23 mouse cellular contexts compared by ENCODE assay signal in genomic region chr7:142443474-142443873, GRCm38 (mm10). TPM values are rescaled to one million over a fixed set of nuclear protein-coding genes. Genes with fewer than 3 reads are reported as not detected.
DNase-seq lines count a peak whose midpoint lies in the region; TF ChIP-seq lines count a peak whose summit lies in the region.
"Had no signal": no experiment of that assay in that cellular context is flagged by ENCODE, and none has a peak within 500 bp of the region (broad histone marks: within the 10 kb centered on the region; RNA-seq: fewer than 3 reads in every experiment).

No protein-coding gene starts in this region.

- H3K27ac ChIP-seq in spleen, adult 2 months (ENCODE audit: insufficient read depth, low read length), result peak overlapping the region; percentile 94
- peak overlapping the region; percentile 42; the same call in 1 of the 2 replicates for H3K27ac ChIP-seq in brown adipose tissue, adult 24 weeks (replicated peaks; ENCODE audit: low read depth, low read length)
- H3K27ac ChIP-seq: neural tube, embryonic 13.5 days had no signal

- H3K27me3 ChIP-seq in spleen, adult 2 months (ENCODE audit: control insufficient read depth, insufficient read depth, low read length), result no peaks in the 10 kb centered on the region
- H3K27me3 ChIP-seq: embryonic facial prominence, embryonic 12.5 days; heart, embryonic 12.5 days; limb, embryonic 15.5 days; neural tube, embryonic 13.5 days had no signal

- no peaks in the 10 kb centered on the region for H3K36me3 ChIP-seq in spleen, adult 2 months (ENCODE audit: control insufficient read depth, insufficient read depth, low read length)
- H3K36me3 ChIP-seq: embryonic facial prominence, embryonic 12.5 days; G1E; heart, embryonic 12.5 days; limb, embryonic 15.5 days; neural tube, embryonic 13.5 days had no signal

- DNase-seq in heart, adult 11 months, result peak; percentile 91
- DNase-seq in heart, postnatal 25 days (ENCODE audit: low spot score), result no peak
- DNase-seq in spleen, adult 2 months (ENCODE audit: low read depth in 1 of 2, low spot score in 2 of 2), result no peak
- DNase-seq in spleen, postnatal 14 days (ENCODE audit: low spot score in 2 of 2), result no peak
- no peak for DNase-seq in lung, postnatal 4 days
- DNase-seq in kidney, adult 8-10 months, result no peak
- DNase-seq: cerebellum, adult 11-12 months; cerebellum, postnatal 25 days; heart, postnatal 4 days; kidney, adult 2 months; kidney, postnatal 25 days; thymus, postnatal 25 days had no signal

- H3K4me1 ChIP-seq in spleen, adult 2 months (ENCODE audit: control insufficient read depth, insufficient read depth, insufficient read length), result peaks cover 34% of the 10 kb centered on the region; the same call in 1 of the 2 replicates
- no peaks in the 10 kb centered on the region for H3K4me1 ChIP-seq in brown adipose tissue, adult 24 weeks (ENCODE audit: control insufficient read depth, insufficient read depth, insufficient read length, low read length)

- WGBS in spleen, adult 2 months, result 74% methylated on average over 5 of the region's 5 CpGs

- TF ChIP-seq CTCF in spleen, adult 2 months (IDR thresholded peaks at IDR 0.05; ENCODE audit: extremely low read depth, insufficient read depth, insufficient read length, insufficient replicate concordance), result no peak

- intact Hi-C loops in heart, postnatal 25 days (cut with DNase I), result loop anchor here (5.0 kb wide), 1 partner anchor 34 kb away; no protein-coding TSS in a partner anchor

- TF ChIP-seq POLR2A in spleen, adult 2 months (IDR thresholded peaks at IDR 0.05; ENCODE audit: low read depth, low read length), result no peak

- H3K4me3 ChIP-seq in spleen, adult 2 months (ENCODE audit: extremely low read depth, insufficient read depth, insufficient read length), result no peak overlapping the region
- no peak overlapping the region for H3K4me3 ChIP-seq in brown adipose tissue, adult 24 weeks (ENCODE audit: insufficient read depth, low read depth, low read length)
- H3K4me3 ChIP-seq: embryonic facial prominence, embryonic 12.5 days; heart, embryonic 12.5 days; limb, embryonic 15.5 days; megakaryocyte, embryonic 14.5 days; neural tube, embryonic 13.5 days had no signal

RNA-seq across cellular contexts. Expression of gene Tnni2, which starts 1.9 kb away (rescaled TPM):
- 1 to 10 TPM; 4.4 to 7.1 TPM for total RNA-seq in heart, postnatal 25 days (2021)
- 3.0 and 3.9 TPM in 2 replicates for polyA plus RNA-seq in spleen, adult 2 months (2012; rRNA removed)
- polyA plus RNA-seq in brown adipose tissue, adult 24 weeks (2012; ENCODE audit: insufficient read depth, insufficient read length, missing spikeins), result 232 and 484 TPM in 2 replicates
- total RNA-seq: layer of hippocampus, postnatal 10 days had no signal
- polyA plus RNA-seq: testis, adult 2 months had no signal

RNA-seq across cellular contexts. Expression of gene Syt8, which starts 8.8 kb away (rescaled TPM):
- total RNA-seq in heart, postnatal 25 days (2021), result not detected
- polyA plus RNA-seq in spleen, adult 2 months (2012; rRNA removed), result 0.94 and 1.1 TPM in 2 replicates
- polyA plus RNA-seq in brown adipose tissue, adult 24 weeks (2012; ENCODE audit: insufficient read depth, insufficient read length, missing spikeins), result not detected in 2 replicates
- total RNA-seq: gastrocnemius, postnatal 4 days; heart, postnatal 4 days; layer of hippocampus, postnatal 10 days had no signal
- polyA plus RNA-seq: G1E; neural tube, embryonic 13.5 days had no signal

RNA-seq across cellular contexts. Expression of gene Lsp1, which starts 17.1 kb away (rescaled TPM):
- 10 to 100 TPM; 43.7 to 48.1 TPM for total RNA-seq in heart, postnatal 25 days (2021)
- 368 and 410 TPM in 2 replicates for polyA plus RNA-seq in spleen, adult 2 months (2012; rRNA removed)
- 18.0 and 22.8 TPM in 2 replicates for polyA plus RNA-seq in brown adipose tissue, adult 24 weeks (2012; ENCODE audit: insufficient read depth, insufficient read length, missing spikeins)

RNA-seq across cellular contexts. Expression of gene Tnnt3, which starts 55.2 kb away (rescaled TPM):
- 1 to 10 TPM in 1 of 2 experiments, not detected in 1; 2.0 TPM for total RNA-seq in heart, postnatal 25 days (2021)
- polyA plus RNA-seq in spleen, adult 2 months (2012; rRNA removed), result 1.6 and 1.8 TPM in 2 replicates
- 455 and 586 TPM in 2 replicates for polyA plus RNA-seq in brown adipose tissue, adult 24 weeks (2012; ENCODE audit: insufficient read depth, insufficient read length, missing spikeins)
- total RNA-seq: G1E; left cerebral cortex, postnatal 14 days had no signal
- polyA plus RNA-seq: G1E; testis, adult 2 months had no signal

RNA-seq across cellular contexts. Expression of gene Ctsd, which starts 55.6 kb away (rescaled TPM):
- total RNA-seq in heart, postnatal 25 days (2021), result 100 to 1,000 TPM; 692 to 727 TPM
- 359 and 461 TPM in 2 replicates for polyA plus RNA-seq in spleen, adult 2 months (2012; rRNA removed)
- 1,099 and 1,150 TPM in 2 replicates for polyA plus RNA-seq in brown adipose tissue, adult 24 weeks (2012; ENCODE audit: insufficient read depth, insufficient read length, missing spikeins)

Comparison
In these comparisons a context has a peak if more than half of its experiments do, and no peak if none do; other contexts are left out.
1. RNA of gene Tnni2, which starts 1.9 kb away (polyA plus RNA-seq): 232 to 484 TPM in brown adipose tissue, adult 24 weeks; 3.0 to 3.9 TPM in spleen, adult 2 months; every median in the first group is over 10 times any median in the second.
2. RNA of gene Lsp1, which starts 17.1 kb away (polyA plus RNA-seq): 368 to 410 TPM in spleen, adult 2 months; 18.0 to 22.8 TPM in brown adipose tissue, adult 24 weeks; every median in the first group is over 10 times any median in the second.